Mouse (Mus musculus): ENCODE results near the gene Arid1b. TPM values are rescaled to one million over a fixed set of nuclear protein-coding genes. Genes with fewer than 3 reads are reported as not detected.

Gene Arid1b
- total RNA-seq, 2 experiments from 2014 or later = 43.4 to 59.1 TPM

- peak in 1 of 2 experiments; percentile 11 for DNase-seq (ENCODE audit: low spot score in 2 of 2)
Measured at GRCm38 (mm10) chr17:5204103-5204665, 210.1 kb downstream of the Arid1b start.

- DNase-seq (ENCODE audit: low spot score in 2 of 2) = no peak
Measured at GRCm38 (mm10) chr17:5205163-5205581, 211.0 kb downstream of the Arid1b start.

- no peak for DNase-seq (ENCODE audit: low spot score in 2 of 2)
Measured at GRCm38 (mm10) chr17:5206731-5207130, 212.6 kb downstream of the Arid1b start.

GRCm38 (mm10) chr17:5207881-5208280 lies 213.7 kb downstream of the Arid1b start:
- DNase-seq (ENCODE audit: low spot score in 2 of 2) = no peak

GRCm38 (mm10) chr17:5208362-5208761 lies 214.2 kb downstream of the Arid1b start:
- DNase-seq (ENCODE audit: low spot score in 2 of 2) = no peak

GRCm38 (mm10) chr17:5209076-5209475 lies 214.9 kb downstream of the Arid1b start:
- no peak for DNase-seq (ENCODE audit: low spot score in 2 of 2)

- DNase-seq (ENCODE audit: low spot score in 2 of 2) = no peak
Measured at GRCm38 (mm10) chr17:5210101-5210727, 216.1 kb downstream of the Arid1b start.

- DNase-seq (ENCODE audit: low spot score in 2 of 2) = no peak
Measured at GRCm38 (mm10) chr17:5210891-5211290, 216.8 kb downstream of the Arid1b start.

- DNase-seq (ENCODE audit: low spot score in 2 of 2) = peak in 1 of 2 experiments; percentile 46
Measured at GRCm38 (mm10) chr17:5212166-5212565, 218.0 kb downstream of the Arid1b start.

- DNase-seq (ENCODE audit: low spot score in 2 of 2) = no peak
Measured at GRCm38 (mm10) chr17:5213441-5213840, 219.3 kb downstream of the Arid1b start.

GRCm38 (mm10) chr17:5215352-5215751 lies 221.2 kb downstream of the Arid1b start:
- no peak for DNase-seq (ENCODE audit: low spot score in 2 of 2)

- DNase-seq (ENCODE audit: low spot score in 2 of 2) = no peak
Measured at GRCm38 (mm10) chr17:5216965-5217546, 222.9 kb downstream of the Arid1b start.

- no peak for DNase-seq (ENCODE audit: low spot score in 2 of 2)
Measured at GRCm38 (mm10) chr17:5217852-5218845, 224.0 kb downstream of the Arid1b start.

GRCm38 (mm10) chr17:5218955-5219557 lies 224.9 kb downstream of the Arid1b start:
- DNase-seq (ENCODE audit: low spot score in 2 of 2) = no peak

GRCm38 (mm10) chr17:5221041-5221440 lies 226.9 kb downstream of the Arid1b start:
- no peak for DNase-seq (ENCODE audit: low spot score in 2 of 2)

- no peak for DNase-seq (ENCODE audit: low spot score in 2 of 2)
Measured at GRCm38 (mm10) chr17:5221558-5221957, 227.4 kb downstream of the Arid1b start.

- DNase-seq (ENCODE audit: low spot score in 2 of 2) = no peak
Measured at GRCm38 (mm10) chr17:5222827-5223226, 228.7 kb downstream of the Arid1b start.

GRCm38 (mm10) chr17:5224932-5225331 lies 230.8 kb downstream of the Arid1b start:
- DNase-seq (ENCODE audit: low spot score in 2 of 2) = no peak

- no peak for DNase-seq (ENCODE audit: low spot score in 2 of 2)
Measured at GRCm38 (mm10) chr17:5227136-5227535, 233.0 kb downstream of the Arid1b start.

GRCm38 (mm10) chr17:5227950-5228615 lies 234.0 kb downstream of the Arid1b start:
- DNase-seq (ENCODE audit: low spot score in 2 of 2) = no peak
